Mouse (Mus musculus) liver, embryonic 16.5 days (tissue): Measurements from ENCODE around the gene Defa31. TPM values are rescaled to one million over a fixed set of nuclear protein-coding genes. Genes with fewer than 3 reads are reported as not detected.
"Not testable (repeated sequence)": the region's sequence is repeated elsewhere in the genome, so short reads cannot be mapped to it uniquely, and the experiment has no call there.

Experiments used
- ATAC-seq: fragments of 200-750 bp; cut with Nextera tagmentation; 2 replicates; pipeline ENCODE4 v1.8.0; 2017; ENCODE audit warnings: low read depth, mild to moderate bottlenecking, moderate number of reproducible peaks, moderate library complexity
- H3K27ac ChIP-seq: fragments of 300-500 bp; sonication (generic); 2 replicates; pipeline ENCODE4 v1.5.1; 2014; ENCODE audit warnings: mild to moderate bottlenecking, low read length
- H3K27me3 ChIP-seq: fragments of 300-500 bp; sonication (generic); 2 replicates; pipeline ENCODE4 v1.6.1; 2014; ENCODE audit warnings: low read depth, low read length, mixed read lengths; ENCODE audit not compliant: control insufficient read depth, insufficient read depth
- H3K36me3 ChIP-seq: fragments of 300-500 bp; sonication (generic); 2 replicates; pipeline ENCODE4 v1.6.1; 2014; ENCODE audit warnings: mild to moderate bottlenecking; ENCODE audit not compliant: control insufficient read depth, insufficient read depth
- H3K4me1 ChIP-seq: fragments of 300-500 bp; sonication (generic); 2 replicates; pipeline ENCODE4 v1.6.1; 2014; ENCODE audit warnings: low read depth, low read length, mixed read lengths; ENCODE audit not compliant: control insufficient read depth
- H3K4me2 ChIP-seq: fragments of 300-500 bp; sonication (generic); 2 replicates; pipeline ENCODE4 v1.6.1; 2014; ENCODE audit warnings: low read depth, low read length, mixed read lengths
- H3K4me3 ChIP-seq: fragments of 300-500 bp; sonication (generic); 2 replicates; pipeline ENCODE4 v1.5.1; 2014; ENCODE audit warnings: low read depth, mild to moderate bottlenecking, low read length
- H3K9ac ChIP-seq: fragments of 300-500 bp; sonication (generic); 2 replicates; pipeline ENCODE4 v1.6.1; 2014; ENCODE audit warnings: low read depth, low read length
- H3K9me3 ChIP-seq: fragments of 300-500 bp; sonication (generic); replicated peaks from 2 replicates; pipeline ENCODE4 v1.6.1; 2016; ENCODE audit warnings: low read length; ENCODE audit not compliant: control insufficient read depth
- WGBS: fragments of 180-500 bp; shearing (Covaris S2); extraction: QIAGEN DNeasy Blood & Tissue Kit; methylation state at CpG from one replicate; pipeline ENCODE4 v1.1.7; 2014; ENCODE audit not compliant: insufficient replicate concordance; 5-methylcytosine and 5-hydroxymethylcytosine counted together
- polyA plus RNA-seq: library from polyadenylated mRNA; unstranded; fragments of >200 nt; fragmentation: Nextera tagmentation; extraction: Ambion mirVana; gene quantifications from 2 replicates; pipeline ENCODE4 v1.2.1, GENCODE M21; 2015

The Defa31 gene
- not detected in 2 replicates for polyA plus RNA-seq

DNA sequence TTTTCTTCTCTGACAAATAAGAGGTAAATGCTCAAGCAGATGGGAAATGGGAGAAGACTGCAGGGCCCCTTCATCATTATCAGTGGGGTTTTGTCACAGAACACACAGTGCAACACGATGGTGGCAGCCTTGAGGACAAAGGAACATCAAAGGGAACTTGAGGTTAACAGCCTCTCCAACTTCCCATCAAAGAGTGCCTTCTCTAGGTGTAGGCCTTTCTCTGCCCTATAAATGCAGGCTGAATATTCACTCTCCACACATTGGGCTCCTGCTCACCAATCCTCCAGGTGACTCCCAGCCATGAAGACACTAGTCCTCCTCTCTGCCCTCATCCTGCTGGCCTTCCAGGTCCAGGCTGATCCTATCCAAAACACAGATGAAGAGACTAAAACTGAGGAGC, at the start of gene Defa31:
Gene Defa31 (plus strand): TSS at position 301 of the 400 bp plus-strand sequence.
- H3K36me3 ChIP-seq, ATAC-seq, H3K4me1 ChIP-seq, H3K4me2 ChIP-seq, H3K27me3 ChIP-seq, H3K9ac ChIP-seq, H3K9me3 ChIP-seq, H3K4me3 ChIP-seq, H3K27ac ChIP-seq: not testable (repeated sequence)
- no CpG with 5 or more reads among the region's 1 CpGs for WGBS

DNA sequence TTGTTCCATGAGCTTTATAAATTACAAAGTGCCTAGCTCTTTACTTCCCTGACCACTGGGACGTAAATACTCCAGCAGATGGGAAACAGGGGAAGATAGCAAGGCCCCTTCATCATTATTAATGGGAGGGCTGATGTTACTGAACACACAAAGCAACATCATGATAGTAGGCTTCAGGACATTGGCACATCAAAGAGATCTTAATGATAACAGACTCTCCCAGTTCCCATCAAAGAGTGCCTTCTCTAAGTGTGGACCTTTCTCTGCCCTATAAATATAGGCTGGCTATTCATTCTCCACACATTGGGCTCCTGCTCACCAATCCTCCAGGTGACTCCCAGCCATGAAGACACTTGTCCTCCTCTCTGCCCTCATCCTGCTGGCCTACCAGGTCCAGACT, 29.4 kb upstream of the Defa31 start, which contains the start of gene Defa22:
Gene Defa22 (plus strand): TSS at position 301 of the 400 bp plus-strand sequence.
- not testable (repeated sequence) for H3K4me2 ChIP-seq, H3K27ac ChIP-seq, H3K4me1 ChIP-seq, H3K36me3 ChIP-seq, H3K9me3 ChIP-seq, ATAC-seq, H3K27me3 ChIP-seq, H3K9ac ChIP-seq, H3K4me3 ChIP-seq
- no CpG with 5 or more reads among the region's 1 CpGs for whole genome bisulfite sequencing

DNA sequence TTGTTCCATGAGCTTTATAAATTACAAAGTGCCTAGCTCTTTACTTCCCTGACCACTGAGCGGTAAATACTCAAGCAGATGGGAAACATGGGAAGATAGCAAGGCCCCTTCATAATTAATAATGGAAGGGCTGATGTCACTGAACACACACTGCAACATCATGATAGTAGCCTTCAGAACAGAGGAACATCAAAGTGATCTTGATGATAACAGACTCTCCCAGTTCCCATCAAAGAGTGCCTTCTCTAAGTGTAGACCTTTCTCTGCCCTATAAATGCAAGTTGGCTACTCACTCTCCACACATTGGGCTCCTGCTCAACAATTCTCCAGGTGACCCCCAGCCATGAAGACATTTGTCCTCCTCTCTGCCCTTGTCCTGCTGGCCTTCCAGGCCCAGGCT, 9.8 kb downstream of the Defa31 start, which contains the start of gene Gm15293:
Gene Gm15293 (plus strand): TSS at position 301 of the 400 bp plus-strand sequence.
- H3K27me3 ChIP-seq, H3K36me3 ChIP-seq, H3K27ac ChIP-seq, ATAC-seq, H3K9ac ChIP-seq, H3K4me3 ChIP-seq, H3K4me2 ChIP-seq, H3K4me1 ChIP-seq, H3K9me3 ChIP-seq: not testable (repeated sequence)
- WGBS = no CpG with 5 or more reads among the region's 1 CpGs

Other genes with a start within 250 kb of the Defa31 start
- not detected in 2 replicates for gene AY761185, start 246.9 kb upstream of the Defa31 start, polyA plus RNA-seq
- not detected in 2 replicates for gene Defa21, start 166.1 kb upstream of the Defa31 start, polyA plus RNA-seq
- gene Defa23, start 136.6 kb upstream of the Defa31 start, polyA plus RNA-seq = not detected in 2 replicates
- gene Defa35, start 126.6 kb upstream of the Defa31 start, polyA plus RNA-seq = not detected in 2 replicates
- gene Defa25, start 107.2 kb upstream of the Defa31 start, polyA plus RNA-seq = not detected in 2 replicates
- not detected in 2 replicates for gene Gm14851, start 95.6 kb upstream of the Defa31 start, polyA plus RNA-seq
- gene Defa30, start 57.0 kb upstream of the Defa31 start, polyA plus RNA-seq = not detected in 2 replicates
- gene Defa22, start 29.3 kb upstream of the Defa31 start, polyA plus RNA-seq = not detected in 2 replicates
- gene Gm15293, start 9.9 kb downstream of the Defa31 start, polyA plus RNA-seq = not detected in 2 replicates
- gene Gm15292, start 58.1 kb downstream of the Defa31 start, polyA plus RNA-seq = not detected in 2 replicates
- gene Defa27, start 123.9 kb downstream of the Defa31 start, polyA plus RNA-seq = not detected in 2 replicates
- gene Defa29, start 135.4 kb downstream of the Defa31 start, polyA plus RNA-seq = not detected in 2 replicates
- gene Defa2, start 186.9 kb downstream of the Defa31 start, polyA plus RNA-seq = not detected in 2 replicates
- gene Defa33, start 200.2 kb downstream of the Defa31 start, polyA plus RNA-seq = not detected in 2 replicates
- gene Defa36, start 235.8 kb downstream of the Defa31 start, polyA plus RNA-seq = not detected in 2 replicates